Mouse (Mus musculus): ENCODE results near the gene Gm20431. TPM values are rescaled to one million over a fixed set of nuclear protein-coding genes. Genes with fewer than 3 reads are reported as not detected.

Gm20431 gene
- total RNA-seq (2021), result 10 to 100 TPM; 14.0 to 20.7 TPM

DNA sequence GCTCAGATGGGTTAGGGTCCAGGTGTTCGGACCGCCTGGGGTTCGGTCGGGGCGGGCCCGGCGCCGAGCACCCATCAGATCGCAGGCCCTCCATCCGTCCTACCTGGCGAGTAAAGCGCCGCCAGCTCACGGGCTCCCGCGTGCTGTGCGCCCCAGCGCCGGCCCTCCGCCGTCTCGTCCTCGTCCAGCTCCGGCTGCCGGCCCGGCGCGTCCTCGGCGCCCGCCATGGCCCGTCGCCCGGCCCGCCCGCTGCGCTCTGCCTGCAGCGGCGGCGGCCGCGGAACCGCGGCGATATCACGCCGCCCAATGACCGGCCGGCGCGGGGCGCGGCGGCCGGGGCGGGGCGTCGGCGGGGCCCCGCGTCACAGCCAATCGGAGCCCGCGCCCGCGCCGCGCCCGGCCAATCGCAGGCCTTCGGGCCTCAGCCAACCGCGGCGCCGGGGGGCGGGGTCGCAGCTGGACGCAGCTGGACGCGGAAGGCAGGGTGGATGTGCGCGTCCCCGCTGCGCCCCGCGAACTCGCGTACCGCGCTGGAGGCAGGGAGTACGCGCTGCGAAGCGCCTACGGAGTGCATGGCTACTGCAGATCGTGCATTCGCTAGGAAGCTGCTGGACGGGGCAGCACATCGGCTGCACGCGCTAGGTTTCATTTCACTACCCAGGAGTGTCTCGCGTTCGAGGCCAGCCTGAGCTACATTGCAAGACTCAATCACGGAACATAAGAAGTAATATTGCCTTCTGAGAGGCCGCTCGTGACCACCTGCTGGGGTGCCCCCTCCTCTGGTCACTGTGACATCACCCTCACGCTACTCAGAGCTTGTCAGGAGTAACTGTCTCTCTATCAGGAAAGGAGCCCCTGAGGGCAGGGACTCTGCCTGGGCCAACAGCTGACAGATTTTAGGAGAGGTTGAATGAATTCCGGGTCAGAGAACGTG is at the start of gene Gm20431:
Gene Gm20431 (minus strand): TSS at position 227 of the 934 bp plus-strand sequence.
- peak; percentile 95 to 96 for DNase-seq
- intact Hi-C loops (cut with DNase I), result no loop called here

DNA sequence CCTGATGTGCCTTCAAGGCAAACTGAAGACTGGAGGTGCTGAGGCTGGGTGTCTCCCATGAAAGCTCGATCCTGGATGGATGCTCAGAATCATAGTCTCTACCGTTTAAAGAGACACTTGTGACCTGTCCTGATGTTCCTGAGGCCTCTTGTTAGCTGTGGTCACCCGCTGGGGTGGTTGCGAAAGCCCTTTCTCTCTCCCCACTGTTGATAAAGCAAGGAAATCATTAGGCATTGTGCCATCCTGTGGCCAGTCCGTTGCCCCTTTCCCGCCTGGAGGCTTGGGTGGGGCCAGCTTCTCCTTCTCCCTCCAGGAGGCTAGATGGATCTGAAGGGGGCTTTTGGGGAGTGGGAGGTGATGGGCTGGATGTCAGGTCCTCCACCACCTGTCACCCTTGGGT is 49.3 kb upstream of the Gm20431 start:
- intact Hi-C loops (cut with DNase I), result no loop called here
- no peak for DNase-seq

DNA sequence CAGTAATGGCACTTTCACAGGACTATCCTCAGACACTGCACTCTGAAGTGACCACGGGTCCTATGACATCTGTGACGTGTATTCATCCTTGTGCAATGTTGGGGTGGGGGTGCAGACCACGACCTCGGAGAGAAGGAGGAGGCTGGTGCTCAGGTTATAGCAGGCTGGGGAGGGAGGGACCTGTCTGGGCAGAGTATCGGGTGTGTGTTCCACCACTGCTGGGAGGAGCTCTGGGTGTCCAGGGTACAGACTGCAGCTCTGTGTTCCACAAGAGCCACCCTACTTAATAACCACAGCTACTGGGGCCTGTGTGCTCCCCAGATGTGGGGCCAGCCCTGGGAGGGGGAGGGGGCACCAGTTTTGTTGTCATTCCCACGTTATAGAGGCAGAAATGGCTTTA is 48.7 kb upstream of the Gm20431 start:
- intact Hi-C loops (cut with DNase I), result no loop called here
- no peak for DNase-seq

DNA sequence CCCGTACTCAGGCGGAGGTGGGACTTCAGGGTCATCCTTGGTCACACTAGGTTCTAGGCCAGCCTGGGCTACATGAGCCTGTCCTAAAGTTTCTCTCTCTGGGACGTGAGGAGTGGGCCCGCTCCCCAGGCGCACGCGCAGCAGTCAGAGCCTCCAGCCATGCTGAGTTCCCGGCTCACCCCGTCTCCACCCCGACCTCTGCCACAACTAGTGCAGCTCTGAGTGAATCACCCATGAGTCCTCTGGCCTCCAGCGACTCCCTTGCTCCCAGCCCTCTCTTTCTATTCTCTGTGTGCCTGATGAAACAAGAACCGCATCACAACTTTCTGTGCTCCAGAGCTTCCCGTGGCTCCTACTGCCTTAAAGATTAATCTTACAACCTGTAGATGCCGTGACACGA is 47.1 kb upstream of the Gm20431 start:
- DNase-seq, result no peak
- intact Hi-C loops (cut with DNase I), result no loop called here

DNA sequence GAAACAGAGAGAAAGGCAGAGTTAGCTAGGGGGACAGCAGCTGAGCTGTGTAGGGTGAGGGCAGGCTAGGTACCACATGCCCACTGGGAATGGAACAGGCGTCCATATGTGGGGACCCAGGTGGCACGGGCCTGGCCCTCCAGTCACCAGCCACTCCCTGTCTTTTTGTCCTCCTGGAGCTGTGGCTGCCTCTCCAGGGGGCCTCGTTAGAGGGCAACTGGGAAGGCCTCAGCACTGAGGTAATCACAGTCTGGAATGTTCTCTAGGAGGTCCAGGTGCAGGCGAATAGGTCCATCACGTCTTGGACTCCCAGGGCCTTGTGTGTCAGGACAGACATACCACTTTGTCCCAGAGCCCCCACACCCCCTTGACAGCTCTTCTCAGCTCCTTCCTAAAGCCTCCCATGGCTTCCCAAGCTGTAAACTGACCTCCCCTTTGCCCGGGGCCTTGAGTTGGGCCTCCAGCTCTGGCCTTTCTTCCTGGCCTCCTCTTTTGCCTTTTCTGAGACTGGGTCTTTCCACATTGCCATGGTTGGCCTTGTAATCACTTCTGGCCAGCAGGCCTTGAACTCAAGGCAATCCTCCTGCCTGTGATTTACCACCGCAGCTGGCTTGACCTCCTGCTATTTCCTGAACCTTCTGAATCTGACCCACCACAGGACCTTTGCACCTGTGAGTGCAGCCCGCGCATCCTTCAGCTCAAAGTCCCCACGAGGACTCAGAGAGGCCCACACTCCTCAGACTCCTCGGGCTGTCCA is 45.1 kb upstream of the Gm20431 start:
- no peak for DNase-seq
- intact Hi-C loops (cut with DNase I), result no loop called here

DNA sequence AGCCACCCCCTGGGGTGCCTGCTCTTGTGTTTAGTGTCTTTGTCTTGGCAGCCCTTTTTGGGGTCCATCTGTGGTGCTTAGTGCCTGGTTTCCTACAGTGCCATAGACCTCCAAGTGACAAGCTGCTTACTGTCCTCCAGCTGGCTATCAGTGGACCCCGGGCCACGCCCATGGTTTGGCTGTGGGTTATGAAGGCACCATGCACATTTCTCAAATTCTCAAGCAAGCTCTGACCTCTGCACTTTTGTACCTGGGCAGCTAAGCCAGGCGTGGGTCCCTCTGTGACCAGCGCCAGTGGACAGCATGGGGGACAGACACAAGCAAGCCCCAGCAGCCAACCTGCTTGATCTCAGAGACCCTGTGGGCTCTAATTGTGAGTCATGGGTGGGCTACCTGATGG is 43.1 kb upstream of the Gm20431 start:
- intact Hi-C loops (cut with DNase I), result no loop called here
- DNase-seq, result no peak

DNA sequence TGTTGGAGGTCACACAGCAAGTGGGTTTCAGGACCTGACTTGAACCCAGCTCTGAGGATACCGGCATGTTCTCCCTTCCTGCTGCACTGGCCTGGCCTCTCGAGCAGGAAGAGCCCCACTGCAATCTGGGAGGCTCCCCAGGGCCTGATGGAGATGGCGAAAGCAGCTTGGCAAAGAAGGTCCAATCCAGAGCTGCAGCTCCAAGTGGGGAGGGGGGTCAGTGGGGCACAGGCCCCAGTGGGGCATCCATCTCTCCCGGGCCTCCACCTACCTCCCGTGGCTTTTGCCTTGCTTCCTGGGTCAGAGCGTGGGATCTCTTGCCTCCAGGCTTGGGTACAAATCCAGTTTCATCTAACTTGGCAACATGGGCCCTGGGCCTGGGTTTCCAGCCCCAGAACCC is 40.8 kb upstream of the Gm20431 start:
- intact Hi-C loops (cut with DNase I), result no loop called here
- DNase-seq, result no peak

DNA sequence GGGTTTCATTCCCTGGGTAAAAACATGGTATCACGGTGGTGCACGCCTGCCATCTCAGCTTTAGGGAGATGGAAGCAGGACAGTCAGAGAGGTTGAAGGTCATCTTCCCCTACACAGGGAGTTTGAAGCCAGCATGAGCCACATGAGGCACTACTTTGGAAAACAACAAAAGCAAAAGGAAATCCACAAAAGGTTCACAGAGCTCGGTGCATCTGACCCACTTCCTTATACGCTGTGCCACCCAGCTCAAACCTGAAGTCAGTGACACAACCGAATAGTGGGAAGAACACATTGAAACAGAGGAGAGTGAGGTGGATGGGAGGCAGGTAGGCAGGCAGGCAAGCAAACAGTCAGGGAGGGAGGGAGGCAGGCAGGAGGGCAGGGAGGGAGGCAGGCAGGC is 40.2 kb upstream of the Gm20431 start:
- DNase-seq, result no peak
- intact Hi-C loops (cut with DNase I), result no loop called here

DNA sequence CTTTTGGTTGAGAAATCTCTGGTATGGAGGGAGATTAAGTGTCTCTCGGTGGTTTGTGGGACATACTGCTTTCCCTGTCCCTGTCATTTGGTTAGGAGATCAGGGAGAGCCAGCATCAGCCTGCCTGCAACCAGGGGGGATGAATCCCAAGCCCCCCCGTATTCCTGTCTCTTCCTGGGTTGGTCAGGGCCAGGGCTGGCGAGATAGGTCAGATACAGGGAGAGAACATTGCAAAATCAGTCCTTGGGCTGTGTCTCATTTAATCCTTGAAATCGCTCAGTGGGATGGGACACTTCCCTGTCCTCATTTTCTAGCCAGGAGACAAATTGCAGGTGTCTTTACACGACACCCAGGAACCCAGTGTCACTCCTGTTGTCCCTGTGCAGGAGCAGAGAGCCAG is 38.7 kb upstream of the Gm20431 start:
- no peak for DNase-seq
- intact Hi-C loops (cut with DNase I), result no loop called here

GRCm38 (mm10) chr2:167697902-167698301 is 36.6 kb upstream of the Gm20431 start:
- DNase-seq, result peak; percentile 60 to 67
- intact Hi-C loops (cut with DNase I), result loop anchor here (5.0 kb wide), 1 partner anchor 59 kb away; no protein-coding TSS in a partner anchor

DNA sequence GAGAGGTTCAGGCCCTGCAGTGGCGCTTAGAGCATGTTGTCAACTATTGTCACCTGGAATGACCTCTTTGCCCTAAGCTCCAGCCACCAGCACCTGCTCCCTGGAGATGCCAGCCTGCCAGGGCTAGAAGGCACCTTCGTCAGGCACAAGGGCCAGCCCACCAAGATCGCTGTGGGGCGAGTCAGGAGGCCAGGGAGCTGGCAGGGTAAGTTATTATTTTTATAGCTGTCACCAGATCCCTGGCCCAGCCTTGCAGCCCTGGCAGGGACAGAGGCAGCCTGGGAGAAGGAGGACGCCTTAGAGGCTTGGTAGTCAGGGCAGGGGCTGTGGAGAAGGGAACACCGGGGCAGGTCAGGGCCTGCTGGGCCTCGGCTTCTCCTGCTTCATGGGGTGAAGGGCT is 34.8 kb upstream of the Gm20431 start:
- intact Hi-C loops (cut with DNase I), result loop anchor here (5.0 kb wide), 1 partner anchor 61 kb away; no protein-coding TSS in a partner anchor
- DNase-seq, result peak; percentile 47 to 61

GRCm38 (mm10) chr2:167695491-167695890 is 34.2 kb upstream of the Gm20431 start:
- intact Hi-C loops (cut with DNase I), result loop anchor here (5.0 kb wide), 1 partner anchor 62 kb away; no protein-coding TSS in a partner anchor
- DNase-seq, result no peak

GRCm38 (mm10) chr2:167694963-167695362 is 33.7 kb upstream of the Gm20431 start:
- no peak for DNase-seq
- intact Hi-C loops (cut with DNase I), result loop anchor here (5.0 kb wide), 2 partner anchors 62 to 157 kb away; no protein-coding TSS in a partner anchor

- intact Hi-C loops (cut with DNase I), result loop anchor here (5.0 kb wide), 1 partner anchor 158 kb away; no protein-coding TSS in a partner anchor
- no peak for DNase-seq
Observed at GRCm38 (mm10) chr2:167694244-167694643, 32.9 kb upstream of the Gm20431 start.

DNA sequence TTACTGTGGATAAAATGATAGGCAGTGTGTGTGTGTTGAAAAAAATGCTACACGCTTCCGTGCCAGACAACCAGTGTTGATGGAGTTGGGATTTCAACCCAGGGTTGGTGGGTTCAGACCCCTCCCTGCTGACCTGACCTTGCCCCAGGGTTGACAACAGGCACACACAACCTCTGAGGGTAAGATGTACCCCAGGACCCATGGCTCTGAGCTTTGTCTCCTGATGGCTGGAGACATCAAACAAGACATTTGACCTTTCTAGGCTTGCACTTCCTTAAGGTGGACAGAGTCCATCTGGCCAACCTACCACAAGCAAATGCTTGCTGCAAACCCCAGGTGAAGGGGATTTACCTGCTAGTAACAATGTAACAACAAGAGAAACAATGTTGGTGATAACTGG is 32.2 kb upstream of the Gm20431 start:
- no peak for DNase-seq
- intact Hi-C loops (cut with DNase I), result loop anchor here (5.0 kb wide), 1 partner anchor 159 kb away; no protein-coding TSS in a partner anchor

DNA sequence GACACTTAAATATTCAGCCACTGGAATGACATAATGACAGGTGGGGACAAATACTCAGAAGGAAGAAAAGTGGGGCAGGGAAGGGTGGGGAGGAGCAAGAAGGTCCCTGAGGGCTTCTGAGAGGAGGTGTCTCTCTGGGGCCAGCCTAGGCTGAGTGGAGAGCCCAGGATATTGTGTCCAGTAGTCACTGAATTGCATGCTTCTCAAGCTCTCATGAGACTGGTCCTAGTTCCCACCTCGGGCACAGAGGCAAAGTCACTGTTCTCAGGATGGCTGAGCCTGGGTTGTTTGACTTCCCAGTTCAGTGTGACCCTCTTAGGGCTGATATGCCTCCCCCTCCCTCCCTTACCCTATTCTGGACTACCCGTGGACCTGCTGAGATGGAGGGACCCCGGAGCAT is 31.5 kb upstream of the Gm20431 start:
- no peak for DNase-seq
- intact Hi-C loops (cut with DNase I), result loop anchor here (5.0 kb wide), 1 partner anchor 159 kb away; no protein-coding TSS in a partner anchor

DNA sequence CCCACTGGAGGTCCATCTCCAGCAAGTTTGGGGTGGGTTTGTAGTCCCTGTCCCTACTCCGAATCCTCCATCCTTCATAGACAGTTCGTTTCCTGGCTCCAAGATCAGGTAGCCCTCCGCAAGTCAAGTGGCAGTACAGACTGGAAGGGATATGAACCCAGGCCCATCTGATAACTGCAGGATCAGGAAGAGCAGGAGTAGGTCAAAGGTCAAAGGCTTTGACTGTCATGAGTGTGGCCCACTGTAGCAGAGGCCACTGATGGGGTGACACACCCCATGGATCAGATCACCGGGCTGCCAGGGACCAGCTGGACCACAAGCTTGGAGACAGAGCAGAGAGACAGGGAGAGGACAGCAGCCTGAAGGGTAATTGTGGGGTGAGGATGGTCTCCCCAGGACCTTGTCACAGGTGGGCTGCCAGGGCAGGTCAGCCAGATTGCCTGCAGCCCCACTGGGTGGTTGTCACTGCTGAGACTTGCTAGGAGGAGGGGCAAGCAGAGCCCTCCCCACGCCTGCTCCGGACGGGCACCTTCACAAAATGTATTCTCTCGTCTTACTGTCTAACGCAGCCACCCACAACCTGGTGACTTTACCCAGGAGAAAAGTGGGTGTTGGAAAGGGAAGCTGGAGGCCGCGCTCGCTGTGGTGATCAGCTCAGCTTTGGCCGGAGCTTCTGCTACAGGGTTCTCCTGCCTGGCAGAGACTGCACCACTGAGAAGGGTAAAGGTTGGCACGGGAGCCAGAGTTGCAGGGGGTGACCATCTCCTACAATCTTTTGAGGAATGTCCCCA is 30.8 kb upstream of the Gm20431 start:
- no peak for DNase-seq
- intact Hi-C loops (cut with DNase I), result loop anchor here (5.0 kb wide), 1 partner anchor 160 kb away; no protein-coding TSS in a partner anchor

- intact Hi-C loops (cut with DNase I), result loop anchor here (5.0 kb wide), 1 partner anchor 161 kb away; no protein-coding TSS in a partner anchor
- DNase-seq, result no peak
Observed at GRCm38 (mm10) chr2:167691410-167691809, 30.1 kb upstream of the Gm20431 start.

- intact Hi-C loops (cut with DNase I), result loop anchor here (5.0 kb wide), 1 partner anchor 161 kb away; no protein-coding TSS in a partner anchor
- DNase-seq, result peak; percentile 73 to 78
Observed at GRCm38 (mm10) chr2:167690962-167691311, 29.6 kb upstream of the Gm20431 start.
